Mouse (Mus musculus): Measurements from ENCODE around the gene Spata31d1b. TPM values are rescaled to one million over a fixed set of nuclear protein-coding genes. Genes with fewer than 3 reads are reported as not detected.
A peak's percentile ranks its signal among the peaks of the same experiment; 100 is the strongest.
"Not testable (repeated sequence)": the region's sequence is repeated elsewhere in the genome, so short reads cannot be mapped to it uniquely, and the experiment has no call there.

The Spata31d1b gene
- polyA plus RNA-seq, 1 experiment from 2014 or later, result not detected

DNA sequence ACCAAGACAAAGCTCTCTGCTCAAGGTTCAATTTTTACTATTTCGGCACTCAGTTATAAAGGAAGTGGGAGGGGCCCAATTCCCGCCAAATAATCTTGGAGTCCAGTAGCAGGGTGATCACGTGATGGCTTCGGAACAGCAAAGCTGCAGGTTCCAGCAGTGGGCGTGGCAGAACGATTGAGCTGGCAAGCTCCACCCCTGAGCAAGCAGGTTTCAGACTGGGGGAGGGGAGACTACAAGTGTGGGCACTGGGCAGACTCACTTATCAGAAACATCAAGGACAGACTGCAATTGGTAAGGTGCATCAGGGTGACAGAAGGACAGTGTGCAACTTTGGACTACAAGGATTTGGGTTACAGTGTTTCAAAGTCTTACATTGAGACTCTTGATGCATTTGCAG lies 22.3 kb downstream of the Spata31d1b start:
- 35% methylated on average over 6 of the region's 6 CpGs for WGBS
- not testable (repeated sequence) for H3K4me3 ChIP-seq; H3K4me1 ChIP-seq; DNase-seq (ENCODE audit: low spot score); H3K27ac ChIP-seq (replicated peaks); H3K9me3 ChIP-seq; H3K27me3 ChIP-seq (replicated peaks; ENCODE audit: low read depth, poor library complexity, severe bottlenecking); H3K36me3 ChIP-seq (replicated peaks)

DNA sequence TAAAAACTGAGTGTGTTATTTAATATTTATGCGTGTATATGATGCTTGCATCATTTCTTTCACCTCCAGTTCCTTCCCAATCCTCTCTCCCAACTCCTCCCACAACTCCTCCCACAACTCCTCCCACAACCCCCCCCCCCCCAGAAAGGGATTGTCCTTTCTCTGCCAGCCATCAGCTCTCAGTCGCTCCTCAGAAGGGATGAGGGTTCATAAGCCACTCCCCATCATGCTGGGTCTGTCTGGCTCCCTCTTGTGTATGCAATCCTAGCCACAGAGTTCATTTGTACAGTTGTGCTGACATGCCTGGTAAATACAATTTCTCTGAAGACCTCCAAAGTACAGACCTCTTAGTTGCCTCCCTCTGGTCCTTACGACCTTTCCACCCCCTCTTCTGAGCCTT lies 23.1 kb downstream of the Spata31d1b start:
- no peaks in the 10 kb centered on the region for H3K27me3 ChIP-seq (replicated peaks; ENCODE audit: low read depth, poor library complexity, severe bottlenecking)
- WGBS, result 32% methylated on average over 3 of the region's 3 CpGs
- H3K4me1 ChIP-seq, result peaks cover 8% of the 10 kb centered on the region
- no peaks in the 10 kb centered on the region for H3K9me3 ChIP-seq
- H3K36me3 ChIP-seq (replicated peaks), result no peaks in the 10 kb centered on the region
- H3K4me3 ChIP-seq, result no peak overlapping the region
- no peak overlapping the region for H3K27ac ChIP-seq (replicated peaks)
- peak; percentile 48 for DNase-seq (ENCODE audit: low spot score)

DNA sequence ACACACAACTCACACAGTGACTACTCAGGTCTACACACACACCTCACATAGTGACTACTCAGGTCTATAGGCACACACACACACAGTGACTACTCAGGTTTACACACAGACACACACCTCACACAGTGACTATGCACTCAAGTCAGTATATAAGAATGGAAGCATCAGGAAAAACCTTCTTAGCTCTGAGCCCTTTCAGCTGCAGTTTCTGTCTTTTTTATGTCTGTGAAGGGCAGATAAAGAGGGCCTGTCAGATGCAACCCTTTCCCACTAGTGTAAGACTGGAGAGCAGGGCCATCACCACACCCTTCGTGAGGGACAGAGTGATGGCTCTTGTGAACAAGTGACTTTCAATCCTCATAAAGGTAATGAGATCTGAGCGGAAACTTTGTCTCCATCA lies 26.4 kb downstream of the Spata31d1b start:
- Histone ChIP-seq H3K27me3 (replicated peaks; ENCODE audit: low read depth, poor library complexity, severe bottlenecking) (no peaks in the 10 kb centered on the region), H3K36me3 (replicated peaks) (no peaks in the 10 kb centered on the region), H3K9me3 (no peaks in the 10 kb centered on the region), H3K4me1 (peaks cover 8% of the 10 kb centered on the region), H3K4me3 (no peak overlapping the region), H3K27ac (replicated peaks) (no peak overlapping the region)
- no peak for DNase-seq (ENCODE audit: low spot score)
- WGBS, result 87% methylated on average over 2 of the region's 2 CpGs

DNA sequence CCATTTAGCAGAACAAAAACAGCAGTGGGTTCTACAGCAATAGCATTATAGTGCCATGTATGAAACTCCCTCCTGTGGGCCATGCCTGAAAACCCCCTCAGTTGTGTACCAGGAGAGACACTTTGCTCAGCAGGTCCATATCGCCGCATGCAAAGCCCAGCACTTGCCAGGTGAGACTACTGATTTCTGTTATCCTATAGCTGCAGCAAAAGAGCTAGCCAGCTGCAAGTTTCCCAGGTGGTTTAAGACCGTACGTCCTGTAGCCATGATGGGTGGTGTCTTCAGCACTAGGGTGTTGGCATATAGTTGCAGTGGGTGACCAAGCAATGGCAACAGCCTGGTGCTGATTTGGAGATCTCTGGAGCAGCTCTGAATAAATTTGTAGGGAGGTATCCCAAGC lies 27.3 kb downstream of the Spata31d1b start:
- Histone ChIP-seq H3K27ac (replicated peaks) (no peak overlapping the region), H3K27me3 (replicated peaks; ENCODE audit: low read depth, poor library complexity, severe bottlenecking) (no peaks in the 10 kb centered on the region), H3K9me3 (no peaks in the 10 kb centered on the region), H3K4me3 (no peak overlapping the region), H3K36me3 (replicated peaks) (no peaks in the 10 kb centered on the region), H3K4me1 (peaks cover 7% of the 10 kb centered on the region)
- DNase-seq (ENCODE audit: low spot score), result no peak
- WGBS, result 89% methylated on average over 4 of the region's 4 CpGs

DNA sequence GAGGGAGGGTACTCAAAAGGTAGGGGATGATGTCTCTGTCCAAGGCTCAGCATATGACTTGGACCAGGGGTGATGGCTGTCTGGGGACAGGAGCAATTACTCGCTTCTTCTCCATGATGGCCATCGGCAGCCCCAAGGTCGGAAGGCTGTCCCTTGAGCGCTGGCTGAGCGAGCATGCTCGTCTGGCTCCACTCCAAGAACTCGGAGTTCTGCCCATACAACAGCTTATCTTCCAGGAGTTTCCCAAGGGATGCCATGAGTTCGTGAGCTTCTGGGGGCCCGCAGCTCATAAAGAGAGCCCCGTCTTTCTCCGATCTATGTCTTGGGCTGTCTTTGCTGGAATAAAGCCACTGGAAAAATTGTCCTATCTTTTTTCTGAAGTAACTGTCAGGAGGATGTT lies 29.0 kb downstream of the Spata31d1b start:
- H3K4me1 ChIP-seq, result no peaks in the 10 kb centered on the region
- 94% methylated on average over 11 of the region's 11 CpGs for WGBS
- H3K27ac ChIP-seq (replicated peaks), result no peak overlapping the region
- no peaks in the 10 kb centered on the region for H3K27me3 ChIP-seq (replicated peaks; ENCODE audit: low read depth, poor library complexity, severe bottlenecking)
- DNase-seq (ENCODE audit: low spot score), result no peak
- no peaks in the 10 kb centered on the region for H3K36me3 ChIP-seq (replicated peaks)
- H3K9me3 ChIP-seq, result no peaks in the 10 kb centered on the region
- H3K4me3 ChIP-seq, result no peak overlapping the region

DNA sequence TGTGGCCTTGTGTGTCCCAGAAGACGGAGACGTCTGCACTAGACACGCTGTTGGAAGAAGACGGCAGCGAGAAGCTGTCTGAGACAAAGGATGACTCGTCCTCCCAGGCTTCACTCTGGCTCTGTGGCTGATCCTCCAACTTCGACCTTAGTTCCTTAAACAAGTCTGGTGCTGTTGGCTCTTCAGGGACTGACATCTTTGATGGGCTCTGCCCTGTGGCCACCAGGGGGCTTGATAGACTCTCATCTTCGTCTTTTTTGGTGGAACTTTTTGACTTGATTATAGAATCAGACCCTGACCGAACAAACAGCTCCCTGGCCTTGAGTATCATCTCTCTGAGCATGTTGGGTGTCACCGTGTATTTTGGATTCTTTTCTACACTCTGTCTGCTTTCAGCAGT lies 29.6 kb downstream of the Spata31d1b start:
- 83% methylated on average over 10 of the region's 10 CpGs for WGBS
- no peaks in the 10 kb centered on the region for H3K36me3 ChIP-seq (replicated peaks)
- no peaks in the 10 kb centered on the region for H3K4me1 ChIP-seq
- no peak overlapping the region for H3K4me3 ChIP-seq
- no peaks in the 10 kb centered on the region for H3K9me3 ChIP-seq
- DNase-seq (ENCODE audit: low spot score), result no peak
- H3K27me3 ChIP-seq (replicated peaks; ENCODE audit: low read depth, poor library complexity, severe bottlenecking), result no peaks in the 10 kb centered on the region
- H3K27ac ChIP-seq (replicated peaks), result no peak overlapping the region

DNA sequence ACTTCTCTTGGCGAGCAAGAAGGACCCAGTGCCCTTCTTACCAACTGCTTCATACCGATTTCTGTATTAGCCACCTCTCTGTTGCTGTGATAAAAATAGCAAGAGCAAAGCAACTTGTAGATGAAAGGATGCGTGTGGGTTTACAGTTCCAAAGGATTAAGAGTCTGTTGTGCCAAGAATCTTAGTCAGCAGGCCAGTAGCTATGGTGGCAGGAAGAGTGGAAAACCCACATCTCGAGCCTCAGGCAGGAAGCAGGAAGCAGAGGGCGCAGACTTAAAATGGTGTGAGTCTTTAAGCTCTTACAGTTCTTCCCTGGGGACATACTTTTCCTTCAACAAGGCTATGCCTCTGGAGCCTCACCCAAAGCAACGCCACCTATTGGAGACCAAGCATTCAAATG lies 33.4 kb downstream of the Spata31d1b start:
- Histone ChIP-seq H3K27ac (replicated peaks) (no peak overlapping the region), H3K4me1 (peaks cover 7% of the 10 kb centered on the region), H3K4me3 (no peak overlapping the region), H3K27me3 (replicated peaks; ENCODE audit: low read depth, poor library complexity, severe bottlenecking) (no peaks in the 10 kb centered on the region), H3K36me3 (replicated peaks) (no peaks in the 10 kb centered on the region), H3K9me3 (no peaks in the 10 kb centered on the region)
- WGBS, result 88% methylated on average over 6 of the region's 6 CpGs
- no peak for DNase-seq (ENCODE audit: low spot score)

DNA sequence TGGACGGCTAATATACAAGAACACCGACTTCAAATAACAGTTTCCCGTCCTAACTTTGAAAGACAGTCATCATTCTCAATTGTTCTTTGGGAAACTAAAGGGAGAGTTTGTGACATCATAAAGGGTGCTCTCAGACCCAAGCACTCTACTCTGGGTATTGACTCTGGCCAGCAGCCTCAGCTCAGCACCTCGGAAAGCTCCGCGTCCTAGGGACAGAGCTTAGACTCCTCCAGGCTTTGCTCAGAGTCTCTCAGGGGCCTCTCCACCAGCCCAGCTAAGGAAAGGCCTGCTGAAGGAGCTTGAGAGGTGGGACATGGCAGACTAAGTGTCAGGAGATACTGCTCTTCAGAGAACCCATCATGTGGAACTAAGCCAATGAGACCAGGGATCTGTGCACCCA lies 34.1 kb downstream of the Spata31d1b start:
- WGBS, result 68% methylated on average over 6 of the region's 6 CpGs
- H3K4me1 ChIP-seq, result peaks cover 12% of the 10 kb centered on the region
- DNase-seq (ENCODE audit: low spot score), result peak; percentile 37
- no peaks in the 10 kb centered on the region for H3K27me3 ChIP-seq (replicated peaks; ENCODE audit: low read depth, poor library complexity, severe bottlenecking)
- no peak overlapping the region for H3K27ac ChIP-seq (replicated peaks)
- no peaks in the 10 kb centered on the region for H3K9me3 ChIP-seq
- H3K36me3 ChIP-seq (replicated peaks), result no peaks in the 10 kb centered on the region
- H3K4me3 ChIP-seq, result no peak overlapping the region

DNA sequence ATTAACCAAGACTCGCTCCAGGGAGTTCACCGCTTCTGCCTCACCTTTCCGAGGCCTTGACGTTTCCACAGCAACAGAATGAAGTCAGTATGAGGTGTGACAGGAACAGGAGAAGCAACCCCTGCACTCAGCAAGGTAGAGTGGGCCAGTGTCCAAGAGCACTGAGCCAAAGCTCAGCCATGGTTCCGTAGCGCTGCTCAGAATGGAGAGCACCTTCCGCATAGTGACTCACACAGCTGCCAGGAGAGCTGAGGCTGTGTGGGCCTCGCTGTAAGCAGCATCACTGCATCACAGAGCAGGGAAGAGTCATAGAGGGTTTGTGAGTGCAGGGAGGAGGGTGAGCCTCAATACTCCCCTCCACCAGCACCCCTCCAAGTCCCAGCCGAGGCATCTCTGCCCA lies 34.6 kb downstream of the Spata31d1b start, which contains the start of gene 1700014D04Rik:
1700014D04Rik (minus strand) TSS at position 42 of the 400 bp plus-strand sequence.
- H3K9me3 ChIP-seq, result no peaks in the 10 kb centered on the region
- no peaks in the 10 kb centered on the region for H3K27me3 ChIP-seq (replicated peaks; ENCODE audit: low read depth, poor library complexity, severe bottlenecking)
- no peak for DNase-seq (ENCODE audit: low spot score)
- H3K4me3 ChIP-seq, result no peak within 1 kb of the TSS
- no peak within 1 kb of the TSS; the same call in 1 of the 2 replicates for H3K27ac ChIP-seq (replicated peaks)
- H3K36me3 ChIP-seq (replicated peaks), result no peaks in the 10 kb centered on the region
- WGBS, result 85% methylated on average over 9 of the region's 9 CpGs
- H3K4me1 ChIP-seq, result peaks cover 12% of the 10 kb centered on the region

DNA sequence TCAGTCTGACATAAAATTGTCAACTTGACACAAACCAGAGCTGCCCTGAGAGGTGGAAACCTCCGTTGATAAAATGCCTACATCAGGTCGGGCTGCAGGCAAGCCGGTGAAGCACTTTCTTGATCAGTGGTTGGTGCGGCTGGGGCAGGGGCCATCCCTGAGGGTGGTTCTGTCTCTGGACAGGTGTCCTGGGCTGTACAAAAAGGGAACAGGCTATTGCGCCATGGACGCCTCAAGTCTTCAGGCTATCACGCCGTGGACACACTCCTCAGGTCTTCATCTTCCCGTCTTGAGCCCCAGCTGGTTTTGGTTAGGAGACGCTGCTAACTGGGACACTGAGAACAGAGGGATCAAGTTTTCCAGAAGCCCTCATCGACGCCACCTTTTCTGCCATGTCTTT lies 38.2 kb downstream of the Spata31d1b start:
- peaks cover 24% of the 10 kb centered on the region for H3K36me3 ChIP-seq (replicated peaks)
- no peak overlapping the region for H3K27ac ChIP-seq (replicated peaks)
- H3K9me3 ChIP-seq, result no peaks in the 10 kb centered on the region
- peaks cover 12% of the 10 kb centered on the region for H3K4me1 ChIP-seq
- no peaks in the 10 kb centered on the region for H3K27me3 ChIP-seq (replicated peaks; ENCODE audit: low read depth, poor library complexity, severe bottlenecking)
- peak; percentile 30 for DNase-seq (ENCODE audit: low spot score)
- H3K4me3 ChIP-seq, result no peak overlapping the region
- 62% methylated on average over 12 of the region's 12 CpGs for WGBS

DNA sequence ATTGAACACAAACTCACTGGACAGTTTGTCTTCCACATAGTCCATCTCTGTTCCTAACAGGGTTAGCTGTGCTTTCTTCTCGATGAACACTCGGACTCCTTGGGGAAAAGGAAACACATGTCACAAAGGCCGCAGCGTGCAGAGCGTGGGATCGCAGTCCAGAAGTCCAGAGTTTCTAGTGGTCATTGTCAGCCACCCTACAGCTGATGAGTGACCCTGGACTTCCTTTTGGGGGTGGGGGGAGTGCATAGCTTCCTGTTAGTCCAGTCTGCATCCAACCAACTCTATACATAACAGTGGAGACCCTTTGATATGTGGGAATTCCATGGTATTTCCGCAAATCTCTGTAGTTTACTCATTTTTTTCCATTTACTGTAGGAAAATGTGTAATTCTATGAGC lies 44.8 kb downstream of the Spata31d1b start:
- peaks cover 83% of the 10 kb centered on the region for H3K36me3 ChIP-seq (replicated peaks)

DNA sequence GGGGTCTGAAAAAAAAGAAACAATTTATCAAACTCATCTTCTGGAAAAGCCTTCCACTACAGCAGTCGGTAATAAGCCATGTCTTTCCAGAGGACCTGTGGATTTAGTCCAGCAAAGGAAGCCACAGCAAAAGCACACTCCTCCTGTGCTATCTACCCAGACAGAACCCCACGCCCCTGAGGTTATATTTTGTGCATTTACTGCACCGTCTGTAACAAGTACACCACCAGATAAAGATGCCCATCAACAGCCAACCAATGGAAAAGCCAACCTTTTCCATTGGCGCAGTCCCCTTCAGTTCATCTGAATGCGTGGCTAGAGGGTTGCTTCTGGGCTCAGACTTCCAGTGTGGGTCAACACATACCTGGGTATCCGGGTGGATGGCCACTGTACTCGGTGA lies 50.7 kb downstream of the Spata31d1b start:
- H3K4me3 ChIP-seq, result no peak overlapping the region
- peaks cover 71% of the 10 kb centered on the region for H3K36me3 ChIP-seq (replicated peaks)
- no peaks in the 10 kb centered on the region for H3K27me3 ChIP-seq (replicated peaks; ENCODE audit: low read depth, poor library complexity, severe bottlenecking)
- WGBS, result 94% methylated on average over 7 of the region's 7 CpGs
- no peaks in the 10 kb centered on the region for H3K9me3 ChIP-seq
- peaks cover 23% of the 10 kb centered on the region for H3K4me1 ChIP-seq
- H3K27ac ChIP-seq (replicated peaks), result no peak overlapping the region
- DNase-seq (ENCODE audit: low spot score), result no peak

More for the DNA sequence above, 44.8 kb downstream of the Spata31d1b start:
- WGBS, result 92% methylated on average over 7 of the region's 7 CpGs
- no peak for DNase-seq (ENCODE audit: low spot score)
- H3K27me3 ChIP-seq (replicated peaks; ENCODE audit: low read depth, poor library complexity, severe bottlenecking), result no peaks in the 10 kb centered on the region
- no peaks in the 10 kb centered on the region for H3K4me1 ChIP-seq
- no peak overlapping the region for H3K27ac ChIP-seq (replicated peaks)
- H3K4me3 ChIP-seq, result no peak overlapping the region
- no peaks in the 10 kb centered on the region for H3K9me3 ChIP-seq

DNA sequence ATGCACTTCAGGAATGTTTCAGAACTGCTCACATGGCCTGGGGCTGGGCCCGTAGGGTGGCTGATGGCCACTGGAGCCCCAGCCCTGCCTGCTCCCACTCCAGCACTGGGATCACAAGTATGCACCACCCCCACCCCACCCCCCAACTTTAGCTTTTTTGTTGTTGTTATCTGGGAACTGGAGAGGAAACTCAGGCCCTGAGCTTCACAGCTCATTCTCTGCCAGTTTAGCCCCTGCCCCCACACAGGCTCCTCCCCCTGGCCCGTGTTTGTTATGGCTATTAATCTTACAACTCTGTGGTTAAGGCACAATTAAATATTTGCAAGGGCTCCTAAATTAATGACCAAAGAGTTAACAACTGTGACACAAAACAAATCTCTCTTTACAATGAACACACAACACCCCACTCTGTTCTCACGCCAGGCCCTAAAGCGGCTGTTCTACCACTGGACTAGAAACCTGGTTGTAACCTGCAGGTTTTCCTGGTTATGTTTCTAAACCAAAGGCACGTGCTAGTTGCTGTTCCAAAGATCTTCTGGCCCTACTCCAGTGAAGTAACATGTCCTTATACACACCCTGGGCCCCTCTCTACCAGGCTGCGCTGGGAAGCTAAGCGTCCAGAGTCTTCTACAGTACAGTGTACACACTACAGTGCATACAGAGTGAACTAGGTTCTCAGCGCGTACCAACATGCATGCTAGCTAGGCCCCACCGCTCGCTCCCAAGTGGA lies 54.9 kb downstream of the Spata31d1b start:
- peaks cover 49% of the 10 kb centered on the region for H3K4me1 ChIP-seq
- no peaks in the 10 kb centered on the region for H3K9me3 ChIP-seq
- H3K4me3 ChIP-seq, result peak overlapping the region; percentile 92
- 80% methylated on average over 11 of the region's 11 CpGs for WGBS
- H3K27ac ChIP-seq (replicated peaks), result peak overlapping the region; percentile 35; the same call in 1 of the 2 replicates
- H3K36me3 ChIP-seq (replicated peaks), result peaks cover 38% of the 10 kb centered on the region
- no peak for DNase-seq (ENCODE audit: low spot score)
- H3K27me3 ChIP-seq (replicated peaks; ENCODE audit: low read depth, poor library complexity, severe bottlenecking), result no peaks in the 10 kb centered on the region

Measured in embryonic facial prominence, embryonic 10.5 days (tissue).